In genomic region chr10:39572672-39573051, GRCm38 (mm10) we compare ENCODE assay signal across 9 mouse cellular contexts. TPM values are rescaled to one million over a fixed set of nuclear protein-coding genes. Genes with fewer than 3 reads are reported as not detected.
DNase-seq lines count a peak whose midpoint lies in the region; ATAC-seq lines count a peak whose summit lies in the region.
"Had no signal": no experiment of that assay in that cellular context is flagged by ENCODE, and none has a peak within 500 bp of the region (broad histone marks: within the 10 kb centered on the region; RNA-seq: fewer than 3 reads in every experiment).

No protein-coding gene starts in this region.

- peak overlapping the region; percentile 86 for H3K27ac ChIP-seq in forebrain, embryonic 14.5 days (ENCODE audit: low read depth, low read length)
- 0 out of 2 replicates have a peak overlapping the region, but pooled peaks have one; percentile 21 for H3K27ac ChIP-seq in stomach, embryonic 14.5 days (ENCODE audit: low read length)
- no peak overlapping the region for H3K27ac ChIP-seq in liver, embryonic 11.5 days (ENCODE audit: low read depth, low read length)
- H3K27ac ChIP-seq: liver, embryonic 15.5 days had no signal

- DNase-seq in frontal cortex, adult 2 months (ENCODE audit: extremely low spot score in 1 of 2, low spot score in 1 of 2) = peak; percentile 56 to 76
- DNase-seq in frontal cortex, postnatal 14 days (ENCODE audit: low spot score in 2 of 2) = no peak
- peak; percentile 30 for DNase-seq in 416B (ENCODE audit: low read depth)
- DNase-seq in forebrain, embryonic 14.5 days (ENCODE audit: low spot score) = peak; percentile 29
- DNase-seq in layer of hippocampus, postnatal 36 days = peak; percentile 66 to 70
- DNase-seq in liver, embryonic 11.5 days (ENCODE audit: low spot score) = no peak
- DNase-seq in cerebellum, postnatal 14 days = no peak

- H3K9ac ChIP-seq in forebrain, embryonic 14.5 days (ENCODE audit: low read length) = peak overlapping the region; percentile 45; the same call in 1 of the 2 replicates
- H3K9ac ChIP-seq in stomach, embryonic 14.5 days (replicated peaks; ENCODE audit: low read depth, low read length) = no peak overlapping the region
- no peak overlapping the region for H3K9ac ChIP-seq in liver, embryonic 11.5 days (ENCODE audit: low read depth, low read length)
- H3K9ac ChIP-seq: liver, embryonic 15.5 days had no signal

- no peaks in the 10 kb centered on the region for H3K9me3 ChIP-seq in forebrain, embryonic 14.5 days (replicated peaks; ENCODE audit: control insufficient read depth, low read length)
- no peaks in the 10 kb centered on the region for H3K9me3 ChIP-seq in stomach, embryonic 14.5 days (ENCODE audit: control insufficient read depth, low read depth, low read length)
- no peaks in the 10 kb centered on the region for H3K9me3 ChIP-seq in liver, embryonic 11.5 days (ENCODE audit: control insufficient read depth, low read length)
- H3K9me3 ChIP-seq: liver, embryonic 15.5 days had no signal

- no peaks in the 10 kb centered on the region for H3K27me3 ChIP-seq in forebrain, embryonic 14.5 days (replicated peaks; ENCODE audit: control insufficient read depth, insufficient read depth, low read length)
- H3K27me3 ChIP-seq in stomach, embryonic 14.5 days (ENCODE audit: control insufficient read depth, insufficient read depth, low read length) = no peaks in the 10 kb centered on the region
- no peaks in the 10 kb centered on the region for H3K27me3 ChIP-seq in liver, embryonic 11.5 days (replicated peaks; ENCODE audit: control insufficient read depth, insufficient read depth, low read length)

- H3K36me3 ChIP-seq in forebrain, embryonic 14.5 days (ENCODE audit: control insufficient read depth, insufficient read depth, low read length) = no peaks in the 10 kb centered on the region
- H3K36me3 ChIP-seq in stomach, embryonic 14.5 days (ENCODE audit: control insufficient read depth, insufficient read depth, low read length) = no peaks in the 10 kb centered on the region
- no peaks in the 10 kb centered on the region for H3K36me3 ChIP-seq in liver, embryonic 11.5 days (ENCODE audit: control insufficient read depth, insufficient read depth, low read length)
- H3K36me3 ChIP-seq: liver, embryonic 15.5 days had no signal

- peaks cover 25% of the 10 kb centered on the region for H3K4me1 ChIP-seq in forebrain, embryonic 14.5 days (ENCODE audit: control insufficient read depth, insufficient read depth, low read length)
- H3K4me1 ChIP-seq in stomach, embryonic 14.5 days (ENCODE audit: control insufficient read depth, insufficient read depth, low read length) = peaks cover 17% of the 10 kb centered on the region
- H3K4me1 ChIP-seq in liver, embryonic 11.5 days (replicated peaks; ENCODE audit: control insufficient read depth, insufficient read depth, low read length) = peaks cover 6% of the 10 kb centered on the region; the same call in 1 of the 2 replicates
- H3K4me1 ChIP-seq: liver, embryonic 15.5 days had no signal

- no peak overlapping the region for H3K4me3 ChIP-seq in forebrain, embryonic 14.5 days (ENCODE audit: low read depth, low read length)
- H3K4me3 ChIP-seq in stomach, embryonic 14.5 days (ENCODE audit: low read depth, low read length) = no peak overlapping the region
- no peak overlapping the region for H3K4me3 ChIP-seq in liver, embryonic 11.5 days (ENCODE audit: low read depth, low read length)
- H3K4me3 ChIP-seq: liver, embryonic 15.5 days had no signal

- no peak overlapping the region for H3K4me2 ChIP-seq in forebrain, embryonic 14.5 days (ENCODE audit: low read length)
- no peak overlapping the region for H3K4me2 ChIP-seq in stomach, embryonic 14.5 days (replicated peaks; ENCODE audit: low read depth, low read length)
- no peak overlapping the region for H3K4me2 ChIP-seq in liver, embryonic 11.5 days
- H3K4me2 ChIP-seq: liver, embryonic 15.5 days had no signal

- WGBS in forebrain, embryonic 14.5 days = 46% methylated on average over 6 of the region's 6 CpGs
- WGBS in stomach, embryonic 14.5 days = 21% methylated on average over 6 of the region's 6 CpGs
- 48% methylated on average over 6 of the region's 6 CpGs for WGBS in liver, embryonic 11.5 days

- peak; percentile 25 for ATAC-seq in forebrain, embryonic 14.5 days
- ATAC-seq in stomach, embryonic 14.5 days (ENCODE audit: insufficient number of reproducible peaks, insufficient read depth, low FRiP score, low read depth) = no peak
- ATAC-seq in liver, embryonic 11.5 days (replicated peaks; ENCODE audit: low FRiP score) = no peak

RNA-seq across cellular contexts. Expression of gene Traf3ip2, which starts 40.1 kb away (rescaled TPM):
- polyA plus RNA-seq in frontal cortex, adult 2 months (2012; rRNA removed) = 1.7 and 2.8 TPM in 2 replicates
- polyA plus RNA-seq in forebrain, embryonic 14.5 days (2014; fragmentation: Nextera tagmentation; extraction: Ambion mirVana) = 4.8 and 5.7 TPM in 2 replicates
- 1 to 10 TPM; 2.1 to 2.5 TPM for total RNA-seq in layer of hippocampus, postnatal 36 days (2021)
- 30.2 and 32.6 TPM in 2 replicates for polyA plus RNA-seq in stomach, embryonic 14.5 days (2014; fragmentation: Nextera tagmentation; extraction: Ambion mirVana)
- polyA plus RNA-seq in liver, embryonic 11.5 days (2014; fragmentation: Nextera tagmentation; extraction: Ambion mirVana) = 5.2 and 6.6 TPM in 2 replicates

Comparison
In these comparisons a context has a peak if more than half of its experiments do, and no peak if none do; other contexts are left out.
1. DNase-seq: peak in frontal cortex, adult 2 months (2 of 2), 416B (single experiment), forebrain, embryonic 14.5 days (single experiment) and layer of hippocampus, postnatal 36 days (2 of 2); none in frontal cortex, postnatal 14 days (0 of 2), liver, embryonic 11.5 days (single experiment) and cerebellum, postnatal 14 days (0 of 2).